Comparison of ENCODE assay signal across 19 mouse cellular contexts in genomic region chr5:150235931-150236330, GRCm38 (mm10).
DNase-seq lines count a peak whose midpoint lies in the region; ATAC-seq and TF ChIP-seq lines count a peak whose summit lies in the region.
"Had no signal": no experiment of that assay in that cellular context is flagged by ENCODE, and none has a peak within 500 bp of the region (broad histone marks: within the 10 kb centered on the region; RNA-seq: fewer than 3 reads in every experiment).

No protein-coding gene starts in this region.

- no peak for TF ChIP-seq CTCF in cerebellum, adult 2 months (IDR thresholded peaks at IDR 0.05; ENCODE audit: borderline replicate concordance, insufficient read depth, low read depth, low read length)

- TF ChIP-seq POLR2A in cerebellum, adult 2 months (IDR thresholded peaks at IDR 0.05; ENCODE audit: borderline replicate concordance, insufficient read depth, low read length), result no peak

- H3K27me3 ChIP-seq in cerebellum, adult 2 months (ENCODE audit: control insufficient read depth, insufficient read depth, low read length), result no peaks in the 10 kb centered on the region
- H3K27me3 ChIP-seq: embryonic facial prominence, embryonic 13.5 days; forebrain, embryonic 13.5 days; heart, embryonic 13.5 days; hindbrain, embryonic 12.5 days had no signal

- ATAC-seq in cerebellum, adult (ENCODE audit: insufficient number of reproducible peaks, low FRiP score, low TSS enrichment), result peak; percentile 57; the same call in 1 of the 2 replicates
- no peak for ATAC-seq in activated CD4-positive, CD25-positive, alpha-beta regulatory T cell, adult 4 months
- ATAC-seq: CD4-positive, CD25-positive, alpha-beta regulatory T cell, adult 4 months; forebrain, embryonic 13.5 days; forebrain, postnatal 0 days; hindbrain, postnatal 0 days had no signal

- no peak overlapping the region; the same call in 1 of the 2 replicates for H3K27ac ChIP-seq in cerebellum, adult 2 months (ENCODE audit: insufficient read depth, low read length)
- H3K27ac ChIP-seq: embryonic facial prominence, embryonic 13.5 days; forebrain, embryonic 13.5 days; heart, embryonic 13.5 days; hindbrain, embryonic 12.5 days; hindbrain, postnatal 0 days had no signal

- 23% methylated on average over 5 of the region's 5 CpGs for WGBS in cerebellum, adult 2 months

- DNase-seq in cerebellum, postnatal 4 days (ENCODE audit: low spot score in 2 of 2), result no peak
- peak; percentile 71 to 89 for DNase-seq in cerebellum, adult 2 months
- peak; percentile 47 to 58 for DNase-seq in cerebellum, postnatal 10 days
- DNase-seq in layer of hippocampus, adult 9-11 months, result no peak
- DNase-seq in layer of hippocampus, postnatal 10 days (ENCODE audit: low spot score in 2 of 2), result no peak
- DNase-seq: adrenal gland, postnatal 10 days; B cell, adult 2 months; forebrain, postnatal 0 days; gastrocnemius, postnatal 14 days; heart, postnatal 4 days; kidney, adult 11 months had no signal

- H3K4me3 ChIP-seq in cerebellum, adult 2 months (replicated peaks; ENCODE audit: insufficient read depth, low read depth, low read length), result no peak overlapping the region
- H3K4me3 ChIP-seq: embryonic facial prominence, embryonic 13.5 days; forebrain, embryonic 13.5 days; heart, embryonic 13.5 days; hindbrain, embryonic 12.5 days had no signal

- H3K4me1 ChIP-seq in cerebellum, adult 2 months (ENCODE audit: control insufficient read depth, insufficient read depth, low read length), result peaks cover 12% of the 10 kb centered on the region
- H3K4me1 ChIP-seq: forebrain, embryonic 13.5 days had no signal

Comparison
In these comparisons a context has a peak if more than half of its experiments do, and no peak if none do; other contexts are left out.
1. DNase-seq: peak in cerebellum, adult 2 months (2 of 2) and cerebellum, postnatal 10 days (2 of 2); none in cerebellum, postnatal 4 days (0 of 2), layer of hippocampus, adult 9-11 months (single experiment) and layer of hippocampus, postnatal 10 days (0 of 2).